Mouse (Mus musculus) heart, embryonic 16.5 days (tissue): Measurements from ENCODE around the gene Pnlip. TPM values are rescaled to one million over a fixed set of nuclear protein-coding genes. Genes with fewer than 3 reads are reported as not detected.
A peak's percentile ranks its signal among the peaks of the same experiment; 100 is the strongest.

Source experiments
- ATAC-seq: fragments of 200-750 bp; cut with Nextera tagmentation; replicated peaks from 2 replicates; pipeline ENCODE4 v1.8.0; 2017; ENCODE audit warnings: moderate number of reproducible peaks; ENCODE audit not compliant: insufficient read depth, low FRiP score; ENCODE audit errors: extremely low read depth
- H3K27ac ChIP-seq: fragments of 300-500 bp; sonication (generic); 2 replicates; pipeline ENCODE4 v1.5.1; 2014; ENCODE audit warnings: mild to moderate bottlenecking, low read length, control low read depth, moderate library complexity
- H3K27me3 ChIP-seq: fragments of 300-500 bp; sonication (generic); 2 replicates; pipeline ENCODE4 v1.6.1; 2014; ENCODE audit warnings: low read length, mixed read lengths; ENCODE audit not compliant: control insufficient read depth, insufficient read depth
- H3K36me3 ChIP-seq: fragments of 300-500 bp; sonication (generic); 2 replicates; pipeline ENCODE4 v1.6.1; 2014; ENCODE audit not compliant: control insufficient read depth, insufficient read depth
- H3K4me1 ChIP-seq: fragments of 300-500 bp; sonication (generic); 2 replicates; pipeline ENCODE4 v1.6.1; 2014; ENCODE audit warnings: low read length, mixed read lengths; ENCODE audit not compliant: control insufficient read depth, insufficient read depth
- H3K4me2 ChIP-seq: fragments of 300-500 bp; sonication (generic); 2 replicates; pipeline ENCODE4 v1.6.1; 2014; ENCODE audit warnings: low read depth, mild to moderate bottlenecking, control low read depth, low read length
- H3K4me3 ChIP-seq: fragments of 300-500 bp; sonication (generic); 2 replicates; pipeline ENCODE4 v1.5.1; 2014; ENCODE audit warnings: mild to moderate bottlenecking, control low read depth, low read length
- H3K9ac ChIP-seq: fragments of 300-500 bp; sonication (generic); 2 replicates; pipeline ENCODE4 v1.6.1; 2014; ENCODE audit warnings: low read length, control low read depth
- H3K9me3 ChIP-seq: fragments of 300-500 bp; sonication (generic); replicated peaks from 2 replicates; pipeline ENCODE4 v1.6.1; 2016; ENCODE audit warnings: low read length; ENCODE audit not compliant: control insufficient read depth
- WGBS: fragments of 180-500 bp; shearing (Covaris S2); extraction: QIAGEN DNeasy Blood & Tissue Kit; methylation state at CpG from one replicate; pipeline ENCODE4 v1.1.7; 2014; 5-methylcytosine and 5-hydroxymethylcytosine counted together
- polyA plus RNA-seq: library from polyadenylated mRNA; unstranded; fragments of >200 nt; fragmentation: Nextera tagmentation; extraction: Ambion mirVana; gene quantifications from 2 replicates; pipeline ENCODE4 v1.2.1, GENCODE M21; 2015

Gene Pnlip
- not detected in 2 replicates for polyA plus RNA-seq

DNA sequence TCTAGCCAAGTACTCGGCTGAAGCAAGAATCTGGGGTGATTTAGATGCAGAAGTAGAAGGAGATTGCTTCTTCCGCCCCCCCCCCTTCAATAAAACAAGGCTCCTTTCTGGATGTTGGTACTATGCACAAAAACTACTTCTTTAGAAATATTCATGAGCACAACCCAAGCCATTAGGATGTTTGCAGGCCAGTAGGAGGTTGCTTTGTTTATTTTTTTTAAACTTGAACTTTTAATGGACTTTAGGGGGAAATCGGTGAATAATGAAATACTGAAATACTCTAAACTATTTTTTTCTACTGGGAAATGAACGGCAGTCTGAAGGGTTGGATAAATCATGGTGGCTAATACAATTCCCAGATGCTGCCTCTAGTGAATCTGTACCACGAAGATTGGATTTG, at the start of gene Pnlip:
Gene Pnlip, plus strand, starts transcription at position 301 of the 400 bp plus-strand sequence.
- 83% methylated on average over 5 of the region's 5 CpGs for WGBS
- no peak for ATAC-seq
- no peak within 1 kb of the TSS for H3K4me2 ChIP-seq
- no peaks in the 10 kb centered on the region for H3K36me3 ChIP-seq
- H3K9ac ChIP-seq: no peak within 1 kb of the TSS
- no peaks in the 10 kb centered on the region for H3K27me3 ChIP-seq
- H3K9me3 ChIP-seq: no peaks in the 10 kb centered on the region
- no peak within 1 kb of the TSS for H3K4me3 ChIP-seq
- H3K27ac ChIP-seq: no peak within 1 kb of the TSS
- no peaks in the 10 kb centered on the region for H3K4me1 ChIP-seq

DNA sequence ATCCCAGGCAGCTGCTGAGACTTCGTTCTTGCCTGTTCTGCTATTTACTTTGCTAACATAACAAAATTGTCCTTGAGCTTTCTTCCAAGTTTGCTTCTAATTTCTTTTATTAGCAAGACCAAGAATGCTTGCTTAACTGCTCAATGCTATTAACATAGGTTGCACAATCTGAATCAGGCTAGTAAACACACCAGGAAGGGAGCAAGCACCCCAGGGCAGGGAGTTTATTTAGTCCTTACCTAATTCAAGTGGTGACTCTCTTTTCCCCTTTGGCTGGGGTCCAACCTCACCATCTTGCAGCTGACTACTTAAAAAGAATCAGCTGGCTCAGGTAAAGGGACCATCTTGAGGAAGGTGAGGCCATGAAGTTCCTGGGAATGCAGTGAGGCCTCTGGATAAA, 42.6 kb upstream of the Pnlip start:
- Histone ChIP-seq H3K4me2 (no peak overlapping the region), H3K4me1 (no peaks in the 10 kb centered on the region), H3K4me3 (no peak overlapping the region), H3K36me3 (no peaks in the 10 kb centered on the region), H3K27me3 (no peaks in the 10 kb centered on the region), H3K9me3 (no peaks in the 10 kb centered on the region), H3K9ac (no peak overlapping the region), H3K27ac (no peak overlapping the region)
- ATAC-seq: no peak
- 74% methylated on average over 1 of the region's 1 CpGs for WGBS

DNA sequence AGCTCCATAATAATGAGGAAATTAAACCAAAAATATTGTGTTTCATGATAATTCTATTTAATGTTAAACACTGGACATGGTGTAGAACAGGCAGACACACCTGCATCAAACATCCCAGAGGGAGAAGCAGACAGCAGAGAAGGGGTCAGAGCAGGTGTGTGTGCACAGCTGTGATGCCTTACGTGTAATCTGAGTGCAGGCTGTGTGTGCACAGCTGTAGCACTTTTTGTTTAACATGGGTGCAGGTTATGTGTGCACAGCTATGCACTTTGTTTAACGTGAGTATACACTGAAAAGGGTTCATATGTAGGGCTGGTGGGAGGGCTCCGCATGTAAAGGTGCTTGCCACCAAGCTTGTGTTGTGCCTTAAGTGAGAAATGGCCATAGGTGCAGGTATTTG, 39.6 kb upstream of the Pnlip start:
- Histone ChIP-seq H3K36me3 (no peaks in the 10 kb centered on the region), H3K4me1 (no peaks in the 10 kb centered on the region), H3K4me3 (no peak overlapping the region), H3K27ac (no peak overlapping the region), H3K9ac (no peak overlapping the region), H3K4me2 (no peak overlapping the region), H3K9me3 (no peaks in the 10 kb centered on the region), H3K27me3 (no peaks in the 10 kb centered on the region)
- WGBS: 85% methylated on average over 3 of the region's 3 CpGs
- ATAC-seq: no peak

DNA sequence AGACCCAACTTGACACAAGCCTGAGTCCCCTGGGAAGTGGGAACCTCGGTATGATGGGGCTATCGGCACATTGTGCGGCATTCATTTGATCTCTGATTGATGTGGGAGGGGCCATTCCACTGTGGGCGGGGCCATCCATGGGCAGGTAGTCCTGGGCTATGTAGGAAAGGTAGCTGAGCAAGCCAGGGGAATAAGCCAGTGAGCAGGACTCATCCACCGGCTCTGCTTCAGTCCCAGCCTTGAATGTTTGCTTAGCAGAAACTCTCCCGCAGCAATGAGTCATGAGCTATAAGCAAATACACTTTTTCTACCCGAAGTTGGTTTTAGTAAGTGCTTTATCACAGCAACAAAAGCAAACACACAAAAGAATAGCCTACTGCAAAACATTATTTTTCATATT, 35.7 kb upstream of the Pnlip start:
- Histone ChIP-seq H3K27me3 (no peaks in the 10 kb centered on the region), H3K27ac (no peak overlapping the region), H3K9me3 (no peaks in the 10 kb centered on the region), H3K4me2 (no peak overlapping the region), H3K9ac (no peak overlapping the region), H3K4me3 (no peak overlapping the region), H3K36me3 (no peaks in the 10 kb centered on the region), H3K4me1 (no peaks in the 10 kb centered on the region)
- ATAC-seq: no peak
- 63% methylated on average over 7 of the region's 7 CpGs for WGBS

DNA sequence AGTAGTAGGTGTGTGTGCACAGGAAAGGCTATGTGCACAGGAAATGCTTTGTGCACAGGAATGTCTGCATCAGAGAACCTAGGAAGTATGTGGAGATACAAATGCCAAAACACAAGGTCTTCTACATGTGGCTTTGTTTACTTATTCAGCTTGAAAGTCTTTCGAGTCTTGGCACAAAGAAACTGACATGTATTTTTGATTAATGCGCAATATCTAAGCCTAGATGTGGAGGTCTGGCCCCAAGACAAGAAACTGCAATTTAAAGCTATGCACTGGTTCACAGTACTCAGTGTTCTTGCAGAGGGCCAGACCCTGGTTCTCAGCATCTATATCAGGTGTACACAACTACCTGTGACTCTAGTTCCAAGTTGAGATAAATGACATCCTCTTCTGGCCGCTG, 31.6 kb upstream of the Pnlip start:
- Histone ChIP-seq H3K36me3 (no peaks in the 10 kb centered on the region), H3K9ac (no peak overlapping the region), H3K4me3 (no peak overlapping the region), H3K27me3 (no peaks in the 10 kb centered on the region), H3K27ac (no peak overlapping the region), H3K4me2 (no peak overlapping the region), H3K9me3 (no peaks in the 10 kb centered on the region), H3K4me1 (no peaks in the 10 kb centered on the region)
- 78% methylated on average over 3 of the region's 3 CpGs for WGBS
- ATAC-seq: no peak

DNA sequence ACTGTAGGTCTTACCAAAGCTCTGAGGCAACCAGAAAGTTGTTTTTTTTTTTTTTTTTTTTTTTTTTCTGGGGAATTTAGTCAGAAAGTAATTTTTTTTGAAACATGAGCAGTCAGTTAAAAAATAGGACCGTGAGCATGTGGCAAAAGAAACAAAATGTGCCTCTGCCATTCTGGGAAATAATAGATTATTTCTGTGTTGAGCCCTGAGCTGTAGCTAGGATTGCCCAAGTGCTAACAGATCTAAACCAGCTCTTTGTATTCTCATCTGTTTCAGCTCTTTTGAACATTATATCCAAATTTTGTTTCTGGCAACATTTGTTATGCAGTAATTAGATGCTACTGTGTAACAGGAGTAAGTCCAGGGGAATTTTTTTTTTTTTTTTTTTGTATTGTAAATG, 30.7 kb upstream of the Pnlip start:
- Histone ChIP-seq H3K4me1 (no peaks in the 10 kb centered on the region), H3K4me2 (no peak overlapping the region), H3K4me3 (no peak overlapping the region), H3K27ac (no peak overlapping the region), H3K9me3 (no peaks in the 10 kb centered on the region), H3K9ac (no peak overlapping the region), H3K36me3 (no peaks in the 10 kb centered on the region), H3K27me3 (no peaks in the 10 kb centered on the region)
- WGBS: 65% methylated on average over 1 of the region's 1 CpGs
- no peak for ATAC-seq

DNA sequence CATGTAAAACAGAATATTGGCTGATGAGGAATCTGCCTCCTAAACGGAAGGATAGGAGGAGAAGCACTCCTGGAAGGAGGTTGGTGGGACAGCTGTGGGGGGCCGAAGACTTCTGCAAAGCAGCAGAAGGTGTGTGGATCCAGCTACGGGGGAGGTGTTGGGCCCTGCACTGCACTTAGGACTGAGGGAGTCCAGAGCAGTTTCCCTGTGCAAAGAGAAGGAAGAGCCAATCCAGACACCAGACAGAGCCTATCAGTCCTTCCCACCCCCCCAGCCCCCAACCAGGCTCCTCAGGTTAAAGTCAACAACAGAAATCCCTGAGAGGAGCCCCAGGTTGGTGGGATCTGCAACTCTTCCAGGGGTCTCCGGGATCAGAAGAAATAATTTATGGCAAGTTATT, 27.5 kb upstream of the Pnlip start:
- H3K9me3 ChIP-seq: no peaks in the 10 kb centered on the region
- no peaks in the 10 kb centered on the region for H3K27me3 ChIP-seq
- 69% methylated on average over 4 of the region's 4 CpGs for WGBS
- H3K4me3 ChIP-seq: no peak overlapping the region
- no peaks in the 10 kb centered on the region for H3K4me1 ChIP-seq
- no peak overlapping the region for H3K4me2 ChIP-seq
- no peak overlapping the region for H3K9ac ChIP-seq
- ATAC-seq: no peak
- no peaks in the 10 kb centered on the region for H3K36me3 ChIP-seq
- H3K27ac ChIP-seq: no peak overlapping the region

DNA sequence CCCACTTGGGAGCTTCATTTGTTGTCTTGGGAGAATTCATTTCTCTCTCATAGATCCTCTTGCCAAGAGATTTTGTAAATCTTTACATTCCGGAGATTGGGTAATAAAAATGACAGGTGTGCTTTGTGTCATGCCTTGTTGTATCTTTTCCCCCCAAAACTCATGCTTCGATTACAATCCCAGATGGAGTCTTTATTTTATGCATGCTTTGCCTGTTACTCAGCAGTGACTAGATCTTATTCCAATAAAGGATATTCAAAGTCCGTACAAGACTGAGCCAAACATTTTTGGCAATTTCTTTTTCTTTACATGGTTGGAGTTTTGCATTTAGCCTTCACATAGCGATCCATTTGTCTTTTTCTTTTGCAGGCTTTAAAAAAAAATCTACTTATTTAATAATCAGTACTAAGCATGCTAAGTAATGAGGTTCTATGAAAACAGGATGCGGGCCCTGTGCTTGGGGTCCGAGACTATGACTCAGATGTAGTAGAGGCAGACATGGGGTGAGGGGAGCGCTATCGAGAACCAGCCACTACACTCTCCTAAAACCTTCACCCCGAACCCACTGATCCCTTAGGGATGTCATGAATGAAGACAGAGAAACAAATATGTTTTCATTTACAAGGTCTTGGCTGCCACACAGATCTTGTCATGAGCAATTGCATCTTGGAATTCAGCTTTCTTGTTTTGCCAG, 26.9 kb upstream of the Pnlip start:
- H3K4me3 ChIP-seq: no peak overlapping the region
- H3K27me3 ChIP-seq: no peaks in the 10 kb centered on the region
- H3K27ac ChIP-seq: no peak overlapping the region
- no peaks in the 10 kb centered on the region for H3K4me1 ChIP-seq
- H3K9me3 ChIP-seq: no peaks in the 10 kb centered on the region
- 83% methylated on average over 9 of the region's 9 CpGs for WGBS
- ATAC-seq: no peak
- no peak overlapping the region for H3K4me2 ChIP-seq
- H3K9ac ChIP-seq: no peak overlapping the region
- no peaks in the 10 kb centered on the region for H3K36me3 ChIP-seq

DNA sequence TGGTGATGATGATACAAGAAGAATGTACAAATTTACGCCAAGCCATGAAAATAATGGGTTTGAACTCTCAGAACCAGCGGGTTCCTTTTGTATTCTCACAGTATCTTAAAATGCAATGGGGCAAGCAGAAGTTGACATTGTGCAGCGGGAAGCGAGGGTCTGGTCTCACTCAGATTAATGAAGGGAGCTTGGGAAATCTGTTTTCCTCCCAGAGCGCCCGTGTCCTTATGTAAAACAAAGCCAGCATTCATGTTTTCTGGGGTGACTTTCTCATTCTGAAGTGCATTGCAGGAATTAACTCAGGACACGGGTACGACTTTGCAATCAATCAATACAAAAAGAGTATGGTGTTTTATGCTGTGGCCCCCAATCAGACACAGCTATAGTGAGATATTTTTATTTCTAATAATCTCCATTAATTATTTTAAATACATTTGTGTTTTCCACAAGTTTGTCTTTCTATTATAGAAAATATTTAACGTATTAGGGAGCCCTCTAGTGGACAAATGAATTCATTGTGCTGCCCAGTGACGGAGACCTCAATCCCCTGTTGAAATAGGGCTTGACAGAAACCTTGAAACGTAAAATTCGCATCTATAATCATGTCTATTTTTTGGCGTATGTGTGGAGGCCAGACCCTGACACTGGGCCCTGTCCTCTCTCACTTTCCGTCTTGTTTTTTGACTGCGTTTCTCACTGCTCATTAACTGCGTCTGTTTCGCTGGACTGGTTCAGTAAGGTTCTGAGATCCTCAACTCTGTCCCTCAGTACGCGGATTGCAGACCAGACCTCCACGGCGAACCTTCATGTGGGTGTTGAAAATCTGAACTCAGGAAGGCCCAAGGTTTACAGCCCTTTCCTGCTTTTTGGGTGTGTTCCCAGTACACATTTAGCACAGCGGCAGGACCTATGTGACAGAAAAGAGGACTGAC, 24.6 kb upstream of the Pnlip start:
- H3K9ac ChIP-seq: no peak overlapping the region

More for the DNA sequence above, 24.6 kb upstream of the Pnlip start:
- no peaks in the 10 kb centered on the region for H3K4me1 ChIP-seq
- no peak overlapping the region for H3K27ac ChIP-seq
- WGBS: 40% methylated on average over 22 of the region's 22 CpGs
- no peaks in the 10 kb centered on the region for H3K27me3 ChIP-seq
- H3K9me3 ChIP-seq: no peaks in the 10 kb centered on the region
- H3K4me2 ChIP-seq: peak overlapping the region; percentile 13; the same call in 1 of the 2 replicates
- ATAC-seq: no peak
- H3K36me3 ChIP-seq: no peaks in the 10 kb centered on the region
- H3K4me3 ChIP-seq: no peak overlapping the region
